Mouse (Mus musculus): ENCODE measurements at regions not wholly inside any gene's neighbourhood (a gene's known extent, or its start where the extent isn't known, plus 50 kb on each side); places are given as distances from the start of the nearest gene placed in this dataset.

- TF ChIP-seq GATA1 (IDR thresholded peaks at IDR 0.05; ENCODE audit: low read length) (no peak), TAL1 (IDR thresholded peaks at IDR 0.05; ENCODE audit: low read length) (no peak)
Measured at GRCm38 (mm10) chr5:111901678-111902077, 168.0 kb downstream of the Gm26897 start.

All from erythroblast, embryonic 14.5 days (primary cell).